Mouse (Mus musculus): ENCODE data around the gene Fanci.
A peak's percentile ranks its signal among the peaks of the same experiment; 100 is the strongest.

Gene Fanci

GRCm38 (mm10) chr7:79464776-79465420 is 73.2 kb downstream of the Fanci start:
- DNase-seq (ENCODE audit: low spot score) = no peak

GRCm38 (mm10) chr7:79465461-79466044 is 73.8 kb downstream of the Fanci start:
- DNase-seq (ENCODE audit: low spot score) = no peak

GRCm38 (mm10) chr7:79466053-79466901 is 74.5 kb downstream of the Fanci start, which contains the start of gene Polg:
TSS of gene Polg (minus strand) at chr7:79466362.
- DNase-seq (ENCODE audit: low spot score) = peak; percentile 95

GRCm38 (mm10) chr7:79467951-79468350 is 76.2 kb downstream of the Fanci start:
- DNase-seq (ENCODE audit: low spot score) = no peak

- DNase-seq (ENCODE audit: low spot score) = no peak
Observed at GRCm38 (mm10) chr7:79468994-79469393, 77.3 kb downstream of the Fanci start.

GRCm38 (mm10) chr7:79469766-79470165 is 78.0 kb downstream of the Fanci start:
- no peak for DNase-seq (ENCODE audit: low spot score)

GRCm38 (mm10) chr7:79470718-79471117 is 79.0 kb downstream of the Fanci start:
- DNase-seq (ENCODE audit: low spot score) = no peak

GRCm38 (mm10) chr7:79471436-79471835 is 79.7 kb downstream of the Fanci start:
- DNase-seq (ENCODE audit: low spot score) = no peak

- DNase-seq (ENCODE audit: low spot score) = no peak
Observed at GRCm38 (mm10) chr7:79472792-79473191, 81.1 kb downstream of the Fanci start.

GRCm38 (mm10) chr7:79473496-79474194 is 81.9 kb downstream of the Fanci start:
- DNase-seq (ENCODE audit: low spot score) = no peak

- no peak for DNase-seq (ENCODE audit: low spot score)
Observed at GRCm38 (mm10) chr7:79474831-79475399, 83.2 kb downstream of the Fanci start.

GRCm38 (mm10) chr7:79486528-79486927 is 94.8 kb downstream of the Fanci start:
- no peak for DNase-seq (ENCODE audit: low spot score)

GRCm38 (mm10) chr7:79493915-79494314 is 102.2 kb downstream of the Fanci start:
- no peak for DNase-seq (ENCODE audit: low spot score)

- peak; percentile 51 for DNase-seq (ENCODE audit: low spot score)
Observed at GRCm38 (mm10) chr7:79495988-79496815, 104.5 kb downstream of the Fanci start.

GRCm38 (mm10) chr7:79496816-79497328 is 105.1 kb downstream of the Fanci start:
- no peak for DNase-seq (ENCODE audit: low spot score)

GRCm38 (mm10) chr7:79497701-79498115 is 106.0 kb downstream of the Fanci start:
- no peak for DNase-seq (ENCODE audit: low spot score)

GRCm38 (mm10) chr7:79498356-79498755 is 106.6 kb downstream of the Fanci start:
- no peak for DNase-seq (ENCODE audit: low spot score)

- DNase-seq (ENCODE audit: low spot score) = no peak
Observed at GRCm38 (mm10) chr7:79498965-79499595, 107.4 kb downstream of the Fanci start.

Data from urinary bladder, postnatal 10 days (tissue).